Mouse (Mus musculus) olfactory bulb, adult 2 months (tissue): ENCODE measurements around the gene Gm45837. TPM values are rescaled to one million over a fixed set of nuclear protein-coding genes. Genes with fewer than 3 reads are reported as not detected.

Source experiments
- H3K27ac ChIP-seq: fragments of 200-500 bp; 2 replicates; pipeline ENCODE4 v1.5.1; 2012; ENCODE audit warnings: low read depth, low read length; ENCODE audit not compliant: insufficient read depth
- H3K4me1 ChIP-seq: fragments of 200-500 bp; 2 replicates; pipeline ENCODE4 v1.6.1; 2012; ENCODE audit warnings: low read length; ENCODE audit not compliant: control insufficient read depth, insufficient read depth
- H3K4me3 ChIP-seq: fragments of 200-500 bp; 2 replicates; pipeline ENCODE4 v1.5.1; 2012; ENCODE audit warnings: mild to moderate bottlenecking, low read depth, low read length, moderate library complexity; ENCODE audit not compliant: insufficient read depth
- CTCF ChIP-seq: fragments of 200-500 bp; IDR thresholded peaks from 2 replicates; pipeline ENCODE4 v1.5.1; 2012; ENCODE audit warnings: low read depth, mild to moderate bottlenecking, low read length, moderate library complexity; ENCODE audit not compliant: insufficient read depth
- POLR2A ChIP-seq: fragments of 200-500 bp; IDR thresholded peaks from 2 replicates; pipeline ENCODE4 v1.6.1; 2012; ENCODE audit warnings: mild to moderate bottlenecking, low read depth, low read length, moderate library complexity; ENCODE audit not compliant: insufficient read depth
- WGBS: fragments of 180-500 bp; shearing (Covaris S2); methylation state at CpG from one replicate; pipeline ENCODE4 v1.1.7; 2018; 5-methylcytosine and 5-hydroxymethylcytosine counted together
- polyA plus RNA-seq: library from polyadenylated mRNA; stranded (reverse); fragments of >200 nt; gene quantifications from 2 replicates; pipeline ENCODE4 v1.2.4, GENCODE M21; 2012; ENCODE audit warnings: low replicate concordance; ENCODE audit not compliant: missing spikeins, insufficient read depth, insufficient read length

Gm45837 gene
- polyA plus RNA-seq, 1 experiment: not detected

DNA sequence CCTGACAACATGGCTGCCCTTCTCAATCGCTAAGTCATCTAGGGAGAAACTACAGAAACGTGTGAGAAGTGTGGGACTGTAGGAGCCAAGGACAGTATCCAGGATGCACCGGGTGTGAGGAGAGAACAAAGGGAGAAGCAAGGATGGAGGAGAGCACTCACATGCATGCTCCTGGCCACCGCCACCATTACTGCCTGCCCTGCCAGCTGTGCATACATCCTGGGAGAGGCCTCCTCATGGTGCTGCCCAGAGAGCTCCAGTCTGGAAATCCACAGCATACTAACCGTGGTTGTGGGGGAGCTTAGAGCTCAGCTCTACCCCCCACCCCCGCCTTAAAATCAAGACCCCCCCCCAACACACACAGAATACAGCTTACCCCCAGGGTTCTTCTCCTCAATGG lies 104.1 kb downstream of the Gm45837 start:
- H3K4me1 ChIP-seq: peaks cover 19% of the 10 kb centered on the region
- 89% methylated on average over 6 of the region's 6 CpGs for WGBS
- H3K27ac ChIP-seq: no peak overlapping the region
- H3K4me3 ChIP-seq: no peak overlapping the region
- TF ChIP-seq CTCF: no peak
- TF ChIP-seq POLR2A: no peak

DNA sequence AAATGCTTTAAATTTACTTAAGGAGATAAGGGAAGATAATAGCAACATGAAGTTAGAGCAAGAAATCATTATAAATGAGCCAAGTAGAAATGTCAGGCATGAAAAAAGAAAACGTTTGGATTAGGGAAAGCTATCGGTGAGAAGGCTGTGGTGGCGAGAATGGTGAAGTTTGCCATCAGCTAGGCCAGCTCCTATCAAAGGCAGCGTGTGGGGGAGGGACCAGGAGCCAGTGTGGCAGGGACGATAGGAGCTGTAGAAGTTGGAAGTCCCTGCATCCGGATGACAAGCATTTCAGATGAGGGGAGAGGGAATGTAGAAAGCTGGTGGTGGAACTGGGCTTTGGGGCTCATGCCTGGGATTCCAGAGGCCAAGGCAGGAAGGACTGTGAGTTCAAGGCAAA lies 104.6 kb downstream of the Gm45837 start:
- WGBS: 61% methylated on average over 6 of the region's 6 CpGs
- no peak for TF ChIP-seq POLR2A
- TF ChIP-seq CTCF: no peak
- no peak overlapping the region for H3K27ac ChIP-seq
- H3K4me1 ChIP-seq: peaks cover 15% of the 10 kb centered on the region
- H3K4me3 ChIP-seq: no peak overlapping the region

DNA sequence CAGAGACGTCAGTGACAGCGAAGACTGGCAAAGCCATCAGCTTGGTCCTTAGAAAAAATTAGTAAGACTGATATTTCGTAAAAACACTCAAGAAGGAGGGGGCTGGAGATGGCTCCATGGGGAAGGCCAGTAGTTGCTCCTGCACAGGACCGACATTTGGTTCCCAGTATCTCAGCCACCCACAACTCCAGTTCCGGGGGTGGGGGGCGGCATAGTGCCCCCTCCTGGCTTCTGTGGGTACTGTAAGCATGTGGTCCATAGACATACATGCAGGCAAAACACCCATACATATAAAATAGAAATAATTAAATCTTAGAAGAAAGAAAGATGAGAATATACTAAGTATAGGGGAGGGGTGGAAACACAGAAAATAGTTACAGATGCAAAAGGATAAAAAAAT lies 105.8 kb downstream of the Gm45837 start:
- no peak overlapping the region for H3K27ac ChIP-seq
- TF ChIP-seq CTCF (no peak), POLR2A (no peak)
- H3K4me1 ChIP-seq: peaks cover 12% of the 10 kb centered on the region
- WGBS: 77% methylated on average over 6 of the region's 6 CpGs
- no peak overlapping the region for H3K4me3 ChIP-seq

DNA sequence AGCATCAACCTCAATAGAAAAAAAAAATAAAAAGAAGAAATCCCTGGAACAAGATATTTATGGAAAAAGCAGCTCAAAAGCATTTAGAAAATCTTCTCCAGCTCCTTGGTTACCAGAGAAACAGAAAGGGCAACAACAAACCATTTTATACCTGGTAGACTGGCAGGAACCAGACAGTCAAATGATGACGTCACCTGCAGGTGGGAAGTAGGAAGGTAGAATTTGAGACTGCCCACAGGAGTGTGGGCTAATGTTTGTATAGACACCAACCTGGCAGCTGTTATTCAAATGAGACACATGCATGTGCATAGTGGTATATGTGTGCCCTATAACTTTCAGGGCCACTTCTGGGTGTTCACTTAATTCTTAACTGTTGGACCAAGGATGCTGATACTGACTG lies 111.0 kb downstream of the Gm45837 start:
- Histone ChIP-seq H3K4me3 (no peak overlapping the region), H3K27ac (no peak overlapping the region), H3K4me1 (peaks cover 3% of the 10 kb centered on the region)
- WGBS: 70% methylated on average over 1 of the region's 1 CpGs
- no peak for TF ChIP-seq POLR2A
- no peak for TF ChIP-seq CTCF

DNA sequence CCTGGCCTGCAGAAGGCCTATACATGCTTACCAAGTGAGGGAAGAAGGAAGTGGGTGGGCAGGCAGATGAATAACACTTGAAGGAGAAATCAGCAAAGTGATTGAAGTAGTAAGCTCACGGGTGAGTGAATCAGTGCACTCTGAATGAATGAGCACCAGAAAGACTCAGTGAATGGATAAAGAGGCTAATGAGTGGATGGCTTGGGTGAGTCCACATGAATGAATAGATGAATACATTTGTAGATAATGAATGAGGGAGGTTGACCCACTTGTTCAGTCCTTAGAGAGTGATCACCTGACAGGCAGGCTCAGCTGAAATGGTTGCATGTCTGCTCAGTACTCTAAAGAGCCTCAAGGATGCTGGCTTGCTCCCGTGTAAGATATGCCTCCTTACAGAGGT lies 112.5 kb downstream of the Gm45837 start:
- H3K27ac ChIP-seq: no peak overlapping the region
- no peak overlapping the region for H3K4me3 ChIP-seq
- WGBS: 75% methylated on average over 2 of the region's 2 CpGs
- H3K4me1 ChIP-seq: peaks cover 3% of the 10 kb centered on the region
- TF ChIP-seq CTCF: no peak
- no peak for TF ChIP-seq POLR2A

DNA sequence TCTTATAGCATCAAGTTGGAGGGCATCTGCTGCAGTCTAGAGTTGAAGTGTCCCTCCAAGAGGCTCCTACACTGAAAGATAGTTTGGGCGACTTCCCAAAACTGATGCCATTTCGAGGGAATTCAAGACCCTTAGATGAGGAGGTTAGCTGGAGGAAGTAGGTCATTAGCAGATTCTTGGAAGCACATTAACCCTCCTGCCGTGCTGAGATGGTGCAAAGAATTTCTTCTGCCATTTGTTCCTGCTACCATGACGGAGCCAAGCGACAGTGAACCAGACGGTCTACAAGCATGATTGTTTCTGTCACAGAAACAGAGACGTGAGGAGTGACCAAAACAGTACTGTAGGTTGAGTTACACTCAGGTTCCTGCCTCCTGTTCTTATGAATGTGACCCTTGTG lies 115.8 kb downstream of the Gm45837 start:
- H3K4me3 ChIP-seq: no peak overlapping the region
- WGBS: 72% methylated on average over 7 of the region's 7 CpGs
- no peak overlapping the region for H3K27ac ChIP-seq
- no peaks in the 10 kb centered on the region for H3K4me1 ChIP-seq
- TF ChIP-seq POLR2A (no peak), CTCF (no peak)

DNA sequence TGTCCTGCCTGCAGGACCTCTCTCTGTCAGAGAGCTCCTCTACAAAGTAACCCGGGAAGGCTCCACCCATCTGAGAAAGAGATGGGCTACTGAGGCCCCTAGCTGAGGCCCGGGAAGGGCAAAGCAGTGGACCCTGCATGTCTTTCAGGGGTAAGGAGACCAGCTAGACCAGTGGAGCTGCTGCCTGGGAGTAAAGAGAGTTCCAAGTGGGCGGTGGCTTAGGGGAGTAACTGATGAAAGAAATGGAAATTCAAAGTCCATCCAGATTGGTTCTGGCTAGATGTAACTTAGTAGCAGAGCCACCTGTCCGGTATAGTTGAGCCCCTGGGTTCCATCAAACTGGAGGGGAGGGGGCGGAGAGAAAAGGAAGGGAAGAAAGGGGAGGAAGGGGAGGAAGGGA lies 123.7 kb downstream of the Gm45837 start:
- no peak overlapping the region for H3K4me3 ChIP-seq
- TF ChIP-seq CTCF (no peak), POLR2A (no peak)
- 47% methylated on average over 5 of the region's 5 CpGs for WGBS

DNA sequence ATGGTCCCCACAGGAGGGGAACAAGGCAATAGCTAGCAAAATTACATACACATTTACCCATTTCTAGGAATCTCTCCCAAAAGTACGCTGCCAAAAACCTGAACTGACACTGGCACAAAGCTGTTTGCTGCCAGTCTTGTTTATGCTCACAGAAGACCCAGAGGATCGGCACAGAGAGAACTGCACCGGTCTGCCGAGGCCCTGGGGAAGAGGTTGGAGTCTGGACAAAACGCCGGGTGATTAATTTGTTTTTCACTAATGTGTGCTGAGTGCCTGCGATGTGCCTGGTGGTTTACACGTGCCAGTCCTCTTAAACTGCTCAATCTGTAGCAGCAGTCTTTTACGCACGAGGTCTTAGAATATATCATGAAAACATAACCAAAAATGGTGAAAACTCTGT lies 124.4 kb downstream of the Gm45837 start:
- Histone ChIP-seq H3K27ac (no peak overlapping the region), H3K4me1 (peaks cover 21% of the 10 kb centered on the region), H3K4me3 (no peak overlapping the region)
- WGBS: 54% methylated on average over 10 of the region's 10 CpGs
- no peak for TF ChIP-seq POLR2A
- TF ChIP-seq CTCF: no peak

More for the DNA sequence above, 123.7 kb downstream of the Gm45837 start:
- H3K4me1 ChIP-seq: peaks cover 21% of the 10 kb centered on the region
- no peak overlapping the region for H3K27ac ChIP-seq

DNA sequence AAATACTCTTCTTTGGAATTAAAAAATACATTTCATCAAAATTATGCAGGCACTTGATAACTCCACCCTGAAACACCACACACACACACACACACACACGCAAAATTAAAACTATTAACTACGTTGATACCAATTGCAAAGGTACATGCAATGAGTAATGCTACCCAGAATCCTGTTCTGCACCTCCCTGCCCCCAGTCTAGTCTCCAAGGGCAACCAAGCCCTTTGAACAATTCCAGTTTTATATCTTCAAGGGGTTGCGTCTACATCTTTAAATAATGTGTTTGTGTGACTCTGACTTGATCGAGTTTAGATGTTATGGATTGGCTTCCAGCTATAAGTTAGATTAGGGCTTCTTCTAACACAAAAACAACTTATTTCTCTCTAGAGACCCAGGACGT lies 124.8 kb downstream of the Gm45837 start:
- 47% methylated on average over 5 of the region's 5 CpGs for WGBS
- H3K4me3 ChIP-seq: no peak overlapping the region
- H3K4me1 ChIP-seq: peaks cover 21% of the 10 kb centered on the region
- 0 out of 2 replicates have a peak overlapping the region, but pooled peaks have one; percentile 11 for H3K27ac ChIP-seq
- TF ChIP-seq POLR2A (no peak), CTCF (no peak)

DNA sequence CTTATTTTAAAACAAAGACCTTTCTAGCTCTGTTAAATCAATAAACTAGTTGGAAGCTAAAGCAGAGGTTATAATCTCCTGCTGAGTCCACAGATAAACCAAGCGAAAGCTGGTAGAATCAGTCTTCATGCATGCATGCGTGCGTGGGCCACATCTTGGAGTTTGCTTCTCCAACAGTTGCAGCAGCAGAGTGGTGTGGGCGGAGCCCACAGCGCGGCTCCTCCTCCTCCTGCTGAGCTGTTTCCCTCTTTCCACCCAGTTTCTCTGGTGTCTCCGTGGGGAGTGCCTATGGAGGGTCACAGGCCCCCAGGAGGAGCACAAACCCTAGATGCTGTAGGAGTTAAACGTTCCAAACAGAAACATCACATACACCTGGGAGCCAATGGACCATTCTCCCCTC lies 126.9 kb downstream of the Gm45837 start:
- Histone ChIP-seq H3K27ac (peak overlapping the region; percentile 35), H3K4me3 (no peak overlapping the region), H3K4me1 (peaks cover 19% of the 10 kb centered on the region)
- WGBS: 28% methylated on average over 8 of the region's 8 CpGs
- TF ChIP-seq CTCF (no peak), POLR2A (no peak)
